Mouse (Mus musculus) cortical plate, adult 2 months (tissue): ENCODE data around the gene Zfp148.

Experiments used
- CTCF ChIP-seq: fragments of 200-500 bp; IDR thresholded peaks from 2 replicates; pipeline ENCODE4 v1.5.1; 2011; ENCODE audit warnings: mild to moderate bottlenecking, control low read depth, low read length; ENCODE audit not compliant: insufficient read depth; ENCODE audit errors: extremely low read depth
- POLR2A ChIP-seq: fragments of 200-500 bp; IDR thresholded peaks from 2 replicates; pipeline ENCODE4 v1.6.1; 2011; ENCODE audit warnings: mild to moderate bottlenecking, low read length, control low read depth; ENCODE audit not compliant: insufficient read depth; ENCODE audit errors: extremely low read depth

DNA sequence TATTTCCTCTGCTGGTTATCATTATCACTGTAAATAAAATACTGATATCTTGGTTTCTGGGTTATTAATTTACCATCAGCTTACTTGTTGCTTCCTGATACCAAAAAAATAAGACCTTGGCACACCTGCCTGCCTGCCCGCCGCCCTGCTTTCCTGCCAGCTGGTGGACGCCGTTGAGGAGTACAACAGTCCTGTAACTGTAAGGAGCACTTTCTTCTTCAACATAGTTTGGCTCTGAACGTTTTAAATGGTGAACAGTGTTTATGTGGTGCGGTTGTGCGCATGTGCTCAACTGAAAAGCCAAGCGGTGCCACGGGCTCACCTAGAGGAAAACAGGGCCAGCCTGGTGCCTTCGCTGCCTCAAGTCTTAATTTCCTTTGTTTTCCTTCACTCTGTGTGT lies 142.9 kb downstream of the Zfp148 start:
- TF ChIP-seq CTCF: no peak
- TF ChIP-seq POLR2A: no peak
